8 mouse cellular contexts compared by ENCODE assay signal in the genomic region with DNA sequence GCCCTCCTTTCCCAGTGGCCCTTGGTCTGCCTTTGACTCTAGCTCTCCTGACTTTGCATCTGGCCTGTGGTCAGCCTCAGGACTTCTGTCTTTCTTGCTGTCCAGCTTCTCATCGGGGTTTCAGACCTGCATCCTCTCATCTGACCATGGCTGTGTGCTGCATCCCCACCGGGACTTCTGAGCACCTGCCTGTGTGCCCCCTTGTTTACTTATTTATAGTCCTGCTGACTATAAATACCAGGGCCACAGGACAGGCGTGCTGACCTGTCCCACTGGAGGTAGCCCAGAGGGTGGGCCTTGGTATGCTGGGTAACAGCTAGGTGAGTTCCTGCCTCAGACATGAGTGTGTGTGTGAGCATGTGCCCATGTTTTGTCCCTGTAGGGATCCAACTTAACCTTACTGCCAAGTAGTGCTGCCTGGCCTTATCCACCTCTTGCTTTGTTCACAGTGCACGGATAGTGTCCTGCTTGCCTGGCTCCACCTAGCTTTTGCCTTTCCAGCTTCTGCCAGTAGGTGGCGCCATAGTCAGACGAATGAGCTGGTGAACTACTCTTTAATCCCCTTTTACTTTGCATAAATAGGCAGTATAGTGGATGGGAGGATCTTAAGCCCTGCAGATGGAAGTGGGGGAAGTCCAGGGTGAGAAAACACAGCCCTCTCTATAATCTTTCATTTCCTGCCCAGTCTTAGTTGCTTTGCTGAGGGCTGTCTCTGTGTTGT. TPM values are rescaled to one million over a fixed set of nuclear protein-coding genes. Genes with fewer than 3 reads are reported as not detected.
DNase-seq lines count a peak whose midpoint lies in the region; ATAC-seq and TF ChIP-seq lines count a peak whose summit lies in the region.

No protein-coding gene starts in this region.

- peak; percentile 96 for ATAC-seq in activated CD4-positive, CD25-positive, alpha-beta regulatory T cell, adult 4 months
- peak; percentile 78 for ATAC-seq in megakaryocyte progenitor cell, adult 5-6 weeks (replicated peaks; ENCODE audit: poor library complexity)

- intact Hi-C loops in gastrocnemius, adult 2 months (cut with DNase I) = loop anchor here (1.0 to 2.0 kb wide), 2 partner anchors 59 to 69 kb away; no protein-coding TSS in a partner anchor
- intact Hi-C loops in left cerebral cortex, adult 2 months (cut with DNase I) = loop anchor here (1.0 to 2.0 kb wide), 2 partner anchors 35 to 70 kb away; a partner anchor contains a TSS

- H3K27ac ChIP-seq in gastrocnemius, adult 2 months = no peak overlapping the region
- H3K27ac ChIP-seq in left cerebral cortex, adult 2 months = peak overlapping the region; percentile 9; the same call in 1 of the 2 replicates

- TF ChIP-seq CTCF in gastrocnemius, adult 2 months (IDR thresholded peaks at IDR 0.05) = peak; percentile 96
- TF ChIP-seq CTCF in left cerebral cortex, adult 2 months (IDR thresholded peaks at IDR 0.05) = peak; percentile 98

- no peak overlapping the region for H3K4me3 ChIP-seq in gastrocnemius, adult 2 months
- H3K4me3 ChIP-seq in left cerebral cortex, adult 2 months = no peak overlapping the region

- peak; percentile 96 to 98 for DNase-seq in cerebellum, postnatal 4 days (ENCODE audit: low spot score in 2 of 2)
- peak; percentile 90 for DNase-seq in gastrocnemius, adult 2 months
- peak; percentile 94 for DNase-seq in induced T-regulatory cell, adult 2 months (ENCODE audit: low read depth)
- DNase-seq in left cerebral cortex, adult 2 months (ENCODE audit: extremely low spot score in 1 of 2, low spot score in 2 of 2) = peak; percentile 87 to 97
- DNase-seq in right cerebral cortex, postnatal 10 days (ENCODE audit: low spot score in 2 of 2) = peak; percentile 91 to 94
- DNase-seq in urinary bladder, postnatal 10 days (ENCODE audit: low spot score) = peak; percentile 79

RNA-seq across cellular contexts. Expression of a gene that starts 36.0 kb away (rescaled TPM):
- polyA plus RNA-seq in activated CD4-positive, CD25-positive, alpha-beta regulatory T cell, adult 4 months (2017; shearing (Covaris generic)) = 100 to 1,000 TPM; 134 to 172 TPM
- 10 to 100 TPM; 12.7 to 22.8 TPM for total RNA-seq in gastrocnemius, adult 2 months (2021)
- 100 to 1,000 TPM; 300 to 307 TPM for total RNA-seq in left cerebral cortex, adult 2 months (2021)
- total RNA-seq in megakaryocyte progenitor cell, adult 5-6 weeks (2015) = 75.9 and 76.7 TPM in 2 replicates
- 72.6 and 79.3 TPM in 2 replicates for total RNA-seq in megakaryocyte progenitor cell, adult 5-6 weeks (2017)

RNA-seq across cellular contexts. Expression of a gene that starts 55.3 kb away (rescaled TPM):
- not detected for polyA plus RNA-seq in activated CD4-positive, CD25-positive, alpha-beta regulatory T cell, adult 4 months (2017; shearing (Covaris generic))
- not detected for total RNA-seq in gastrocnemius, adult 2 months (2021)
- total RNA-seq in left cerebral cortex, adult 2 months (2021) = not detected
- total RNA-seq in megakaryocyte progenitor cell, adult 5-6 weeks (2015) = not detected in 2 replicates
- not detected in 2 replicates for total RNA-seq in megakaryocyte progenitor cell, adult 5-6 weeks (2017)
